Mouse (Mus musculus): ENCODE measurements around the gene Pp2d1. TPM values are rescaled to one million over a fixed set of nuclear protein-coding genes. Genes with fewer than 3 reads are reported as not detected.
"Not testable (repeated sequence)": the region's sequence is repeated elsewhere in the genome, so short reads cannot be mapped to it uniquely, and the experiment has no call there.

Pp2d1 gene
- polyA plus RNA-seq, 1 experiment from 2014 or later, result 0.21 TPM

DNA sequence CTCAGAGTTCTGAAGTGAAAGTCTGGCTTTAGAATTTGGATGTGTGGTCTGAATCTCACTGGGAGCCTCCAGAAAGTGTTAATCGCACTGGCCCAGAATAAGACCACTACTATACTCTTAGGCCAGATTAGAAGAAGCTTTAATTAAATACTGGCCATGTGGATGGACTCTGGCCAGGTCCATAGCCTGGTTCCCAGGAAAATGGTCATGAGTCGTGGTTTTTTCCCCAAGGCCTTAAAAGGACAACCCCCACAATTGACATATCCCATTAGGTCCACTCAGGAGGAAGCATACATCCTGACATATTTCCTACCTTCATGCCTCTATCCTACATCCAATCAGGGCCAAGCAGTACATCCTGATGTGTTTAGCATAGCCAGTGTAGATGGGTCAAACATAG lies 37.9 kb upstream of the Pp2d1 start:
- Histone ChIP-seq H3K4me3 (no peak overlapping the region), H3K27me3 (replicated peaks) (no peaks in the 10 kb centered on the region), H3K9me3 (replicated peaks) (no peaks in the 10 kb centered on the region), H3K9ac (no peak overlapping the region), H3K4me2 (no peak overlapping the region), H3K27ac (no peak overlapping the region), H3K4me1 (peaks cover 62% of the 10 kb centered on the region), H3K36me3 (peaks cover 3% of the 10 kb centered on the region)
- ATAC-seq, result no peak
- WGBS (ENCODE audit: insufficient replicate concordance), result 66% methylated on average over 2 of the region's 2 CpGs

DNA sequence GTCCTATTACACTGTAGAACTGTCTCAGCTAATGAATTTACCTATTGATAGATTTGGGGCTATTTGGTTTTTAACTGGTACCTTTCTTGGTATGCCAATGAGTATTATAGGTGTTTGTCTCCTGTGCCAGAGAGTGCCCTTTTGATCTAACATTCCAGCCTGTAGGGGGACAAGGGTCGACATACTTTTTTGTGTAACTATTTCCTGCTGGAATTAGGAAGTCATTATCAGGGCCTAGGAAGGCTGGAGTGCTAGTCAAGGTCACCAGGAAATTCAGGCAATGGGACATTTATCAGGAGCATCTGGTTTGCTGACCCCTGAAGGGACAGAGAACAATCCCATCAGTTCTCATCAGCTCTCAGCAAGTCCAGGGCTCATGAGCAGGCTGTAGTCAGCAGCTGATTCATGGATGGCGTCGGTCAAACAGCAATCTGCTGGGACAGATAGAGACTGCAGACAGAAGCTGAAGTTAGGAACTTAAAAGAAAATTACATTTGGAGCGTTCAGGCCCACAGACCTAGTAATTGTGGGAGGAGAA lies 33.8 kb upstream of the Pp2d1 start:
- Histone ChIP-seq H3K9ac (peak overlapping the region; percentile 31; the same call in 1 of the 2 replicates), H3K4me3 (no peak overlapping the region), H3K27ac (peak overlapping the region; percentile 36; the same call in 1 of the 2 replicates), H3K4me2 (no peak overlapping the region), H3K9me3 (replicated peaks) (no peaks in the 10 kb centered on the region), H3K27me3 (replicated peaks) (no peaks in the 10 kb centered on the region), H3K4me1 (peaks cover 69% of the 10 kb centered on the region), H3K36me3 (no peaks in the 10 kb centered on the region; the same call in 1 of the 2 replicates)
- WGBS (ENCODE audit: insufficient replicate concordance), result 29% methylated on average over 4 of the region's 4 CpGs
- no peak for ATAC-seq

DNA sequence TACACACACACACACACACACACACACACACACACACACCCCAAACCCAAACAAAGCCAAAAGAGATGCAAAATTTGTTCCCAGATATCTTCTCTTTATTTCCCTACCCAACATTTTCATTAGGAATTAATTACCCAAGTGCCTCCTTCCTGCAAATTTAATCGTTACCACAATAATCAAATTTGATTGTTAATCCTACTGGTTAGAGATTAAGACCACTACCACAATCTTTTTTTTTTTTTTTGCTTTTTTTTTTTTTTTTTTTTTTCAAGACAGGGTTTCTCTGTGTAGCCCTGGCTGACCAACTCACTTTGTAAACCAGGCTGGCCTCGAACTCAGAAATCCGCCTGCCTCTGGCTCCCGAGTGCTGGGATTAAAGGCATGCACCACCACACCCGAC lies 31.7 kb upstream of the Pp2d1 start:
- not testable (repeated sequence) for ATAC-seq; H3K27me3 ChIP-seq (replicated peaks); H3K9me3 ChIP-seq (replicated peaks); H3K36me3 ChIP-seq
- Histone ChIP-seq H3K9ac (peak overlapping the region; percentile 50), H3K4me1 (peaks cover 56% of the 10 kb centered on the region), H3K4me2 (peak overlapping the region; percentile 94), H3K4me3 (peak overlapping the region; percentile 95), H3K27ac (peak overlapping the region; percentile 95)
- WGBS (ENCODE audit: insufficient replicate concordance), result 71% methylated on average over 5 of the region's 5 CpGs

DNA sequence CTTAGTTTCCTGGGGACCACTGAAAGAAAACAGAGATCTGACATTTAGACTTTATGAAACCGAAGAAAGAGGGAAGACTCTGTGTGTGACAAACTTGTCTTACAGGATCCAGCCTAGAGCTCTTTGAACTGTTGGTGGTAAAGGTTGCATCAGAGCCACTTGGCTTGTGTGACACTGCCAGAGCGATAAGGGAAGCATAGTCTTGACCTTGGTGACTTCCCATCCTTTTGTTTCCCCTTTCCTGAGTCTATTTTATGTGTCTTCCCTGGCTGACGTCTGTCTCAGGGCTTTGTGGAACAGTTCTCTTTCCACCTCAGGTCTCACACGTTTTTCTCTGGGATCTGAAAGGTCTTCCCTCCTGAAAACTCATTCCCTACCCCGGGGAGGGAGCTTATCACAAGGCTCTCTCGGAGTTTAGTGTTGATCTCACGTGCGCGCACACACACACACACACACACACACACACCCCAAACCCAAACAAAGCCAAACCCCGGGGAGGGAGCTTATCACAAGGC lies 31.2 kb upstream of the Pp2d1 start:
- peak overlapping the region; percentile 95 for H3K4me3 ChIP-seq
- peak overlapping the region; percentile 95 for H3K27ac ChIP-seq
- no peaks in the 10 kb centered on the region for H3K27me3 ChIP-seq (replicated peaks)
- peaks cover 60% of the 10 kb centered on the region for H3K4me1 ChIP-seq
- peak overlapping the region; percentile 50 for H3K9ac ChIP-seq
- H3K4me2 ChIP-seq, result peak overlapping the region; percentile 94
- H3K9me3 ChIP-seq (replicated peaks), result no peaks in the 10 kb centered on the region
- ATAC-seq, result peak; percentile 42
- no peaks in the 10 kb centered on the region for H3K36me3 ChIP-seq
- WGBS (ENCODE audit: insufficient replicate concordance), result 7% methylated on average over 10 of the region's 10 CpGs

DNA sequence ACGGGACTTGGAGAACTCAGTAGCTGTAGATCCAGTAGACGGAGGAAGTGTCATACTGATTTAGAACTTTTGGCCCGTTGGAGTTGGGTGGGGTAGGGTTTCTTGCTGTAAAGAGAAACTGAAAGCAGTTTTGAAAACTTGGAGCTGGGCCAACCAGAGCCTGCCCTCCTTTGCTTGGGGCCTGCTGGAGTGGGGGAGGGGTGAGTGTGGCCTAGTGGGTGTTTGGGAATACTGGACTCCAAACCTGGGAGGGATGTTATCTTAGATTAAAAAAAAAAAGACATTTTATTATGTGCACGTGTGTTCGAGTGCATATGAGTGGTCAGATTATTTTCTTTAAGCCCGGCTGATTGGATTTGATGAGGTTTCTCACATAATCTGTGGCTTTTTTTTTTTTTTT lies 30.6 kb upstream of the Pp2d1 start:
- 18% methylated on average over 6 of the region's 6 CpGs for WGBS (ENCODE audit: insufficient replicate concordance)
- Histone ChIP-seq H3K4me3 (peak overlapping the region; percentile 95), H3K27ac (peak overlapping the region; percentile 95), H3K9ac (peak overlapping the region; percentile 50), H3K36me3 (no peaks in the 10 kb centered on the region), H3K4me2 (peak overlapping the region; percentile 94), H3K27me3 (replicated peaks) (no peaks in the 10 kb centered on the region), H3K4me1 (peaks cover 60% of the 10 kb centered on the region), H3K9me3 (replicated peaks) (no peaks in the 10 kb centered on the region)
- no peak for ATAC-seq

DNA sequence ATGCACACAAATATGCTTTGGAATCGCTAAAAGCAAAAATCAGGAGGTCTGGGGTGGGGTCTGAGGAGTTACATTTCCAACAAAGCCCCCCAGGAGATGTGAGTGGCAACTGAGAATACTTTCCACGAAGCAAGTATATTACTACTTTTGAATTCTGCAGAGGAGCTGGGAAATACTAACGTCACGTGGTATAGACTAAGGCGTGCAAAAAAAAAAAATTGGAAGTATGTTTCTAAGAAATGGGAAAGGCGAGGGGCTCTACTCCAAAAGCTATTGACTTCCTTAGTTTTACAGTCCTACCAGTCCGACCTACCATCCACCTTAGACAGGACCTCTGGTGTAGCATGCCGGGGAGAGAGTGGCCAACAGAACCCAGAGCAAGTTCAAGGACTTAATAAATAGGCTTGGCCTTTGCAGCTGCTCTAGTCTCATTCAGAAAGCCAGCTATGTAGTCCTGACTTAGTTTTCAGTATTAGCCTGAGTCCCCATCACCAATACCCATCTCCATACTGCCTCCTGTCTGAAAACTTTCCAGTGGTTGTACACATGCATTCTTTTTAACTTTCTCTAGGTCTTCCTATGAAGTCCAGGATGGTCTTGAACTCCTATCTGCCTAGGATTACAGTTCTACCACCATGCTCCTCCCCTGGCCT lies 29.6 kb upstream of the Pp2d1 start:
- no peaks in the 10 kb centered on the region for H3K27me3 ChIP-seq (replicated peaks)
- peaks cover 54% of the 10 kb centered on the region for H3K4me1 ChIP-seq
- no peaks in the 10 kb centered on the region for H3K9me3 ChIP-seq (replicated peaks)
- ATAC-seq, result no peak
- H3K27ac ChIP-seq, result peak overlapping the region; percentile 95
- 23% methylated on average over 8 of the region's 8 CpGs for WGBS (ENCODE audit: insufficient replicate concordance)
- no peaks in the 10 kb centered on the region for H3K36me3 ChIP-seq
- H3K9ac ChIP-seq, result peak overlapping the region; percentile 97
- H3K4me3 ChIP-seq, result peak overlapping the region; percentile 95
- H3K4me2 ChIP-seq, result peak overlapping the region; percentile 94

DNA sequence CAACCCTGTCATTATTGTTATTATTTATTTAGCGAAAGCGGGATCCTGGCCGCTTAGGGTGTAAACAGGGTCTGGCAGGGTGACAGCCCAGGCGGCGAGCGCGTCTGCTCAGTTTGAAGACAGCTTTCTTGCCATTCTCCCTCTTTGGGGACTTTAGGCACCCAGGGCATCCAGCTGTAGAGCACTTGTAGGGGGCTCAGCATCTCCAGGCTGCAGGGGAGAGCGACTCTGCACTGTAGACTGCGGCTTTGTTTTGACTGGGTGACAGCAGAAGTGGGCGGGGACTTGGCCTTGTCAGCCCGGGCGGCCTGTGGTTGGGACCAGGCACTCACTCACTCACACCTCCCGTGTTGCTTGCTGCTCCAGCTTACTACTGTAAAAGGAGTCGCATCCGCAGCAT lies 28.9 kb upstream of the Pp2d1 start:
- Histone ChIP-seq H3K4me1 (peaks cover 50% of the 10 kb centered on the region), H3K4me2 (peak overlapping the region; percentile 94), H3K27ac (peak overlapping the region; percentile 95), H3K27me3 (replicated peaks) (no peaks in the 10 kb centered on the region), H3K4me3 (peak overlapping the region; percentile 95), H3K36me3 (no peaks in the 10 kb centered on the region), H3K9ac (peak overlapping the region; percentile 97), H3K9me3 (replicated peaks) (no peaks in the 10 kb centered on the region)
- peak; percentile 89 for ATAC-seq
- WGBS (ENCODE audit: insufficient replicate concordance), result 2% methylated on average over 15 of the region's 15 CpGs

DNA sequence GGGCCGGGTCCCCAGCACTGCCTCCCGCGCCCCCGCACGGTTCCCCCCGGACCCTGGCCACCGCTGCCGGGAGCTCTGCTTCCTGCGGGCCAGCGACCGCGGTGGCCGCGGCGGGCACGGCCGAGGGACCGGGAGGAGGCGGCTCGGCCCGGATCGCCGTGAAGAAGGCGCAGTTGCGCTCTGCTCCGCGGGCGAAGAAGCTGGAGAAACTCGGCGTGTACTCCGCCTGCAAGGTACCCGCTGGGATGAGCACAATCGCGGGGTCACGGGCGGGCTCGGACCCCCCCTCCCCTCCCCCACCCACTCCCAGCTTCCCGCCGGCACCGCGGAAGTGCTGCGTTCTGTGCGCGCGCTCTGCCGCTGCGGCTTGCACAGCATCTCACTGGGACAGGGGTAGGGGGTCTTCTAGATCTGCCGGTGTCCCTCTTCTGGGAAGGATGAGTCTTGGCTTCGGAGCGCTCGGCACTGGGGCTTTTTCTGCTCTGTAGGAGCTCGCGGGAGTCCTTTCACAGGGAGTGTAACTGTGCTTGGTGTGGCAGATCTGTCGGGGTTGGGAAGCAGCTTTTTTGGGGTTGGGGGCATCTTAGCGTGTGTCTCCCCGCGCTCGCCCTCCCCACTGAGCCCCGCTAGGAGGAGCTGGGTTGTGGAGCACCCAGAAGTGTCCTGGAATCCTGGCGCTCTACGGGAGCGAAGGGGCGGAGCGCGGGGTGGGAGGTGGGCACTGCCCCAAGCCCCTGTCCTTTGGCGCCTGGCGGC lies 28.3 kb upstream of the Pp2d1 start:
- peak; percentile 52 for ATAC-seq
- WGBS (ENCODE audit: insufficient replicate concordance), result under 1% methylated on average over 67 of the region's 67 CpGs

DNA sequence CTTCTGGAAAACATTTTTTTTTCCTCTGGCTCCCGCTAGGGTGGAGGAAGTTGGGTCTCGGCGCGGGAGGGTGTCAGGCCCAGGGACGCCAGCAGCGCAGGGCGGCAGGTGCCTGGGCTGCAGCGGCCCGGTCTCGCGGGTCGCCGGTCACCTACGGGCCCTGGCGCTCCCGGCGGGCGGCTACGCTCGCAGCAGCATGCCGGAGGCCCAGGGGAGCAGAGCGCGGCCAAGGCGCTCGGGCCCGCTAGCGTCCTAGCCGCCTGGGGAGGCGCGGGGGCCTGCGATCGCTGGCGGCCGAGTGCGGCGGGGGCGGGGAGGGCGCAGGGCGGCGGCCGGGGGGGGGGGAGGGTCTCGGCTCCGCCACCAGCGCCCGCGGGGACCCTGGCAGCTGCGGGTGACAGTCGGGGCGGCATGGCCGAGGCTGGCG lies 27.7 kb upstream of the Pp2d1 start:
- H3K4me1 ChIP-seq, result peaks cover 41% of the 10 kb centered on the region
- H3K27me3 ChIP-seq (replicated peaks), result no peaks in the 10 kb centered on the region
- H3K4me2 ChIP-seq, result peak overlapping the region; percentile 94
- no peaks in the 10 kb centered on the region for H3K36me3 ChIP-seq
- WGBS (ENCODE audit: insufficient replicate concordance), result under 1% methylated on average over 27 of the region's 51 CpGs
- no peaks in the 10 kb centered on the region for H3K9me3 ChIP-seq (replicated peaks)
- peak overlapping the region; percentile 95 for H3K27ac ChIP-seq
- H3K4me3 ChIP-seq, result peak overlapping the region; percentile 95
- peak; percentile 62 for ATAC-seq
- peak overlapping the region; percentile 97 for H3K9ac ChIP-seq

More for the DNA sequence above, 28.3 kb upstream of the Pp2d1 start:
- Histone ChIP-seq H3K27ac (peak overlapping the region; percentile 95), H3K4me1 (peaks cover 44% of the 10 kb centered on the region), H3K27me3 (replicated peaks) (no peaks in the 10 kb centered on the region), H3K9me3 (replicated peaks) (no peaks in the 10 kb centered on the region), H3K9ac (peak overlapping the region; percentile 97), H3K4me3 (peak overlapping the region; percentile 95), H3K36me3 (no peaks in the 10 kb centered on the region), H3K4me2 (peak overlapping the region; percentile 94)

DNA sequence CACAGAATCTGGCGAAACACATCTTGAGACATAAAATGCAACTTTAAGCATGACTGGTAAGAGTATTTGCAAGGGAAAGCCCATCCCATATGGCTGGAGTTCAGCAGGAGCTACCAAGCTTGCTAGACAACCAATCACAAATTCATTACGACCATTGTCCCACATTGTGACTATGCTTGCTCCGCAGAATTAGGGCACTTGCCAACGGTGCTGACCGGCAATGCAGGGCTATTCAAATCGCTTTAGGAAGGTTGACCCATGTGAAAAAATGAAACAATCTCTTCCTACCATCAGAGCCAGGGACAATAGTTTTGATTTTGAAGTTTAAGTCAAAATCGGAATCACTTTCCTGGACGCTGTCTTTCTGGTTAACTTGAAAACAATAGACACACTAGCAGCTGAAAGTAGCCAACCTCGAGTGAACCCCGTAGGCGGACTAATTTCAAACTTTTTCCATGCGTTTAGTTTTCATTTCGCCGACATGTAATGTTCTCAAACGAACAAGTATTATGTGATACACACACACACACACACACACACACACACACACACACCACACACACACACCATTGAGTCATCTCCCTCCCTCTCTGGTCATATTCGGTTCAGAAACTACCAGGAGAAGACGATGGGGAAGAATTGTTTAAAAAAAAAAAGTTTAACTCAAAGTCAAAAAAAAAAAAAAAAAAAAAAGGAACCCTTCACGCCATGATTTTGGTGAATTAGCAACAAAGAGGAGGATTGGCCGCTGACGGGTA lies 27.1 kb upstream of the Pp2d1 start, which contains the start of gene Kat2b:
Gene Kat2b (plus strand): TSS at position 701 of the 758 bp plus-strand sequence.
- H3K27ac ChIP-seq, result peak within 1 kb of the TSS; percentile 95
- peaks cover 36% of the 10 kb centered on the region for H3K4me1 ChIP-seq
- WGBS (ENCODE audit: insufficient replicate concordance), result 3% methylated on average over 20 of the region's 20 CpGs
- H3K9ac ChIP-seq, result peak within 1 kb of the TSS; percentile 97
- no peaks in the 10 kb centered on the region for H3K9me3 ChIP-seq (replicated peaks)
- peak within 1 kb of the TSS; percentile 95 for H3K4me3 ChIP-seq
- peak within 1 kb of the TSS; percentile 94 for H3K4me2 ChIP-seq
- no peak for ATAC-seq
- H3K36me3 ChIP-seq, result no peaks in the 10 kb centered on the region
- no peaks in the 10 kb centered on the region for H3K27me3 ChIP-seq (replicated peaks)

DNA sequence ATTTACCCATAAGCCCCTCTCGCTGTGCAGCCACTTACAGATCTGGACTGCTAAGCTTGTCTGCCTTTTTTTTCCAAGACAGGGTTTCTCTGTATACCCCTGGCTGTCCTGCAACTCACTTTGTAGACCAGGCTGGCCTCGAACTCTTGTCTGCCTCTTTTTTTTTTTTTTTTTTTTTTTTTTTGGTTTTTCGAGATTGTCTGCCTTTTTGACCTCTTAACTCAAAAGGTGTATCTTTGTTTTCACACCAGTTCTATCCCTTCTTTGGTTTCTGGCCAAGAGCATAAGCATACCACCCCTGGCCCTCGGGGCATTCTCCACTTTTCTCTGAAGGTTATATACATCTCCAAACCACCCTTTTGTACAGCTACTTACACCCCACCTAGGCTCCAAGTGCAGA lies 25.6 kb upstream of the Pp2d1 start:
- Histone ChIP-seq H3K4me3 (no peak overlapping the region), H3K9me3 (replicated peaks) (no peaks in the 10 kb centered on the region), H3K27ac (no peak overlapping the region), H3K9ac (no peak overlapping the region), H3K4me1 (peaks cover 21% of the 10 kb centered on the region), H3K4me2 (no peak overlapping the region), H3K27me3 (replicated peaks) (no peaks in the 10 kb centered on the region), H3K36me3 (no peaks in the 10 kb centered on the region)
- ATAC-seq, result no peak
- 79% methylated on average over 4 of the region's 4 CpGs for WGBS (ENCODE audit: insufficient replicate concordance)
